Mouse (Mus musculus) forebrain, embryonic 14.5 days (tissue): ENCODE data around the gene Ggn. TPM values are rescaled to one million over a fixed set of nuclear protein-coding genes. Genes with fewer than 3 reads are reported as not detected.
A peak's percentile ranks its signal among the peaks of the same experiment; 100 is the strongest.

ENCODE experiments used
- ATAC-seq: fragments of 200-750 bp; cut with Nextera tagmentation; 2 replicates; pipeline ENCODE4 v1.8.0; 2017; ENCODE audit warnings: mild to moderate bottlenecking, moderate library complexity
- DNase-seq: peaks from one replicate; pipeline ENCODE4 v3.0.0-alpha.2; 2015; ENCODE audit warnings: low spot score
- H3K27ac ChIP-seq: fragments of 300-500 bp; sonication (generic); 2 replicates; pipeline ENCODE4 v1.5.1; 2014; ENCODE audit warnings: low read depth, mild to moderate bottlenecking, control low read depth, low read length, moderate library complexity
- H3K27me3 ChIP-seq: fragments of 300-500 bp; sonication (generic); replicated peaks from 2 replicates; pipeline ENCODE4 v1.6.1; 2014; ENCODE audit warnings: low read length, control low read depth, mixed read lengths; ENCODE audit not compliant: control insufficient read depth, insufficient read depth
- H3K36me3 ChIP-seq: fragments of 300-500 bp; sonication (generic); 2 replicates; pipeline ENCODE4 v1.6.1; 2014; ENCODE audit warnings: low read length, control low read depth; ENCODE audit not compliant: control insufficient read depth, insufficient read depth
- H3K4me1 ChIP-seq: fragments of 300-500 bp; sonication (generic); 2 replicates; pipeline ENCODE4 v1.6.1; 2014; ENCODE audit warnings: antibody characterized with exemption, low read length, control low read depth; ENCODE audit not compliant: control insufficient read depth, insufficient read depth
- H3K4me2 ChIP-seq: fragments of 300-500 bp; sonication (generic); 2 replicates; pipeline ENCODE4 v1.6.1; 2014; ENCODE audit warnings: mild to moderate bottlenecking, control low read depth, low read length
- H3K4me3 ChIP-seq: fragments of 300-500 bp; sonication (generic); 2 replicates; pipeline ENCODE4 v1.5.1; 2014; ENCODE audit warnings: low read depth, low read length, control low read depth
- H3K9ac ChIP-seq: fragments of 300-500 bp; sonication (generic); 2 replicates; pipeline ENCODE4 v1.6.1; 2014; ENCODE audit warnings: mild to moderate bottlenecking, low read length, control low read depth, moderate library complexity
- H3K9me3 ChIP-seq: fragments of 300-500 bp; sonication (generic); replicated peaks from 2 replicates; pipeline ENCODE4 v1.6.1; 2016; ENCODE audit warnings: low read length, control low read depth, mixed read lengths; ENCODE audit not compliant: control insufficient read depth
- WGBS: fragments of 180-500 bp; shearing (Covaris S2); extraction: QIAGEN DNeasy Blood & Tissue Kit; methylation state at CpG from one replicate; pipeline ENCODE4 v1.1.7; 2014; 5-methylcytosine and 5-hydroxymethylcytosine counted together
- polyA plus RNA-seq: library from polyadenylated mRNA; unstranded; fragments of >200 nt; fragmentation: Nextera tagmentation; extraction: Ambion mirVana; gene quantifications from 2 replicates; pipeline ENCODE4 v1.2.1, GENCODE M21; 2014

Gene Ggn
- polyA plus RNA-seq, 1 experiment from 2014 or later = 0.36 TPM

DNA sequence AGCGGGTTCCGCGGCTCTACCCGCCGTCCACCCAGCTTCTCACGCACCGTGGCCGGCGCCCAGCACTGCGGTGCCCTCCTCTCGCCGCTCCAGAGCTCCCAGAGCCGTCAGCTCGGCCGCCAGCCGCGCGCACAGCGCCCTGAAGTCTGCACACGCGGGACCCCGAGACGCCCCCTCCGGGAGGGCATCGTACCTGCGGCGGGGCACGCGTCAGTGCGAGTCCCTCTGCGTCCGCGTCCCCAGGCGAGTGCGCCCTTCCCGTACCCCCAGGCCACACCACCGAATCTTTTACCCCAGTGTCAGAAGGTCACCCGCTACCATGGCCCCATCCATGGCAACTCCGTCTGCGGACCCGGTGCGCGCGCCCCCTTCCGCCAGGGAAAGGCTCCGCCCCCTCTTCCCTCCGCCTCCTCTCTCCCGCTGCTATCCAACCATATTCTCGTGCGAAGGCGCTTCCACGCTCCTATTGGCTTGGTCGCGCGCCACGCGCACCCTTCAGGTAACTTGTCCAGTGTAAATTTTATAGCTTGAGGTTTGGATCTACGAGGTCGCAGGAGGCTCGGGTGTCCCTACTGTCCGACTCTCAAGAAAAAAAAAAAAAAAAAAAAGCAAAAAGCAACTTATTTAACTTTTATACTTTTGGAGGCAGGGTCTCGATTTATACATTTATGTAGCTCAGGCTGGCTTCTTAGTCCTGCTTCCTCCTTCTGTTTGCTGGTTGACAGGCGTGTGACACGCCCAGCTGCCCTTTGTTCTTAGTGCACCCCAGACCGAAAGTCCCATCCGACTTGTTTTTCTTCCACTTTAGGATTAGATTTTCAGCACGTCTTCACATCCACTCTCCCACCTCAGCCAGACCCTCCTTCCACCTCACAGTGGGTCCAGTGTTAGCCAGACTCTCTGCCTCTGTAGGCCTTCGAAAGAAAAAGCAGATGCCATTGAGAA is 13.9 kb upstream of the Ggn start, which contains the start of gene Fam98c:
Gene Fam98c, minus strand, starts transcription at position 397 of the 945 bp plus-strand sequence.
- Histone ChIP-seq H3K4me2 (peak within 1 kb of the TSS; percentile 92), H3K9me3 (no peaks in the 10 kb centered on the region), H3K36me3 (no peaks in the 10 kb centered on the region; the same call in 1 of the 2 replicates), H3K9ac (peak within 1 kb of the TSS; percentile 77), H3K27me3 (0 out of 2 replicates have a peak, but pooled peaks cover 7% of the 10 kb centered on the region), H3K4me1 (no peaks in the 10 kb centered on the region), H3K4me3 (peak within 1 kb of the TSS; percentile 76), H3K27ac (peak within 1 kb of the TSS; percentile 89)
- ATAC-seq (peak; percentile 88), DNase-seq (peak; percentile 87)
- WGBS = 4% methylated on average over 67 of the region's 68 CpGs

DNA sequence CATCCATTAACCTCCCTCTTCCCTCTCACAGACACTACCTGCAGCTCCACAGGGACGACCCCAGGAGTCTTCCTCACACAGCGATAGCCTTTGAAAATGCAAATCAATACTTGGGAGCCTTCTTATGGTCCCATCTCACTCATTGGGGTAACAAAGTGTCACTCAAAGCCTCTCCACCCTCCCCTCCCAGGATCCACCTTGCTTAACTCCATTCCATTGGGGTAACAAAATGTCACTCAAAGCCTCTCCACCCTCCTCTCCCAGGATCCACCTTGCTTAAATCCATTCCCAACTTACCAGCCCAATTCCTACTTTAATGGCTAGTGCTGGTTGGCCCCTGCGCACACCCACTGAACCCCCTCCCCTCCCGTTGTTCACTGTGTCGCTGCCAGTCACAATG is 11.7 kb upstream of the Ggn start:
- 0 out of 2 replicates have a peak, but pooled peaks cover 7% of the 10 kb centered on the region for H3K27me3 ChIP-seq
- H3K4me2 ChIP-seq = no peak overlapping the region
- H3K4me3 ChIP-seq = no peak overlapping the region
- 0% methylated on average over 5 of the region's 5 CpGs for WGBS
- ATAC-seq (no peak), DNase-seq (no peak)
- H3K36me3 ChIP-seq = peaks cover 9% of the 10 kb centered on the region
- H3K27ac ChIP-seq = no peak overlapping the region
- no peak overlapping the region for H3K9ac ChIP-seq
- no peaks in the 10 kb centered on the region for H3K4me1 ChIP-seq
- H3K9me3 ChIP-seq = no peaks in the 10 kb centered on the region

DNA sequence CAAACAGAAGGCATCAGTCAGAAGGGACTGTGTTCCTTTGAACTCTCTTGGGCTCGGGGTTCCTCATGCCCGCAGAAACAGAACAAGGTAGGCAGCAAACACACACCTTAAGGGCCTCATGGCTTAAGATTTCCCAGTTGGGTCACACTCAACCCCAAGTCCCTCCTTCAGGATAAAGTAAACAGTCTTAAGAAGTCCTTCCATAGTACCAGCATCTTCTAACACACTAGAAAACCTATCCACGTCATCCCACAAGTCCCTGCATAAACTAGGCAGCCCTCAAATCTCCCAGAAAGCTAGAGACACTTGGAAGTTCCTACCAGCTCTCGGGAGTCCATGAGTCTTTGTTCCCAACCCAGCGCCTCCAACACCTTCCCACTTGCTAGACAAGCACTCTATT is 7.7 kb upstream of the Ggn start:
- ATAC-seq = no peak
- WGBS = 84% methylated on average over 5 of the region's 5 CpGs

DNA sequence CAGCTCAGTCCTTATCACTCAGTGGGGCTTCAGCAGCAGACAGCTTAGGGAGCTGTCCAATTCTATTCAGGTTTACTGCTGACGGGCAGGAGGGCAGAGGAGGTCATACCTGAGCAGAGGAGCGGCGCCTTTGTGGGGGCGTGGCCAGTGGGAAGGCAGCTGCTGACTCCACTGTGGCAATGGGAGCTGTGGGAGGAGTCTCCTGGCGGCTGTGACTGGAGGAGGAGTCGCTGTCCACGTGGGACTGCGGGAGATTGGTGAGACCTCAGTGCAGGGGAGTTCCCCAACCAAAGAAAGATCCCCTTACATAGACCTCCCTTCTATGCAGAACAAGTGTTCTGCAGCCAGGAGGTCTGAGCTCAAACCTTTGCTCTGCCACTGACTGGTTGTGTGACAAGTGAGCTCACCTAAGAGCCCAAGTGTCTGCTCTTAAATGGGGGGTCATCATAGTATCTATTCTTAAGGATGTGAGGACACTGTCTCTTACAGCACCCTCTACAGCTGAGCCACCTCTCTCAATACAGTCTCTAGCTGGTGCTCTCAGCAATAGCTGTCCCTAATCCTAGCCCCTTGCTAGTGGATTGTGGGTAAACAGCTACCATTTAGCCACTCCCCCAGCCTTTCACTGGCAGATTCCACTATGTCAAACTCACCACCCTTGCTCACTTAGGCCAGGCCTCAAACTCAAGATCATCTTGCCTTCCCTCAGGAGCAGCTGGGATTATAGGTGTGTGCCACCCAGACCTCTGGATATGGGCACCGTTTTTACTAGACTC is 7.1 kb upstream of the Ggn start:
- Histone ChIP-seq H3K9me3 (no peaks in the 10 kb centered on the region), H3K4me2 (no peak overlapping the region), H3K4me1 (0 out of 2 replicates have a peak, but pooled peaks cover 3% of the 10 kb centered on the region), H3K27ac (no peak overlapping the region), H3K36me3 (peaks cover 19% of the 10 kb centered on the region), H3K4me3 (no peak overlapping the region), H3K27me3 (0 out of 2 replicates have a peak, but pooled peaks cover 7% of the 10 kb centered on the region), H3K9ac (no peak overlapping the region)
- DNase-seq (no peak), ATAC-seq (no peak)
- WGBS = 28% methylated on average over 9 of the region's 9 CpGs

More for the DNA sequence above, 7.7 kb upstream of the Ggn start:
- no peak overlapping the region for H3K27ac ChIP-seq
- H3K27me3 ChIP-seq = 0 out of 2 replicates have a peak, but pooled peaks cover 7% of the 10 kb centered on the region
- H3K4me2 ChIP-seq = no peak overlapping the region
- no peak for DNase-seq
- no peak overlapping the region for H3K4me3 ChIP-seq
- no peaks in the 10 kb centered on the region for H3K4me1 ChIP-seq
- no peak overlapping the region for H3K9ac ChIP-seq
- H3K36me3 ChIP-seq = peaks cover 19% of the 10 kb centered on the region
- H3K9me3 ChIP-seq = no peaks in the 10 kb centered on the region

DNA sequence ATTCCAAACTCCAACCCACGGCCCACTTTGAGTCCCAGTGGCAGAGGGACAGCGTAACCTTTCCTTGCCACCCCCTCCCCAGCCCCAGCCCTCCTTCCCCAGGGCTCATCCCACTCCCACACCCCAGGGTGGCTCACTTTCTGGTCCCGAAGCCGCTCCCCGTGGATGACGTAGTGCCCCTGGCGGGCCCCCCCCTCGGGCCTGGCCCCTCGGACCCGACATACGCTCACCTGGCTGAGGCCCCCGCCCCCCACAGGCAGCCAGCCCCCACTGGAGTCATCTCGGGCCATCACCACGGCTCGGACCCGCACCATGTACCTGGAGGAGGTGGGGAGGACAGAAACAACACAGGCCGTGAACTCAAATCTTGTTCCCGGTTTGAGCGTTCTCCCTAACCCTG is 2.4 kb upstream of the Ggn start:
- peaks cover 7% of the 10 kb centered on the region; the same call in 1 of the 2 replicates for H3K4me1 ChIP-seq
- peak overlapping the region; percentile 37; the same call in 1 of the 2 replicates for H3K9ac ChIP-seq
- H3K9me3 ChIP-seq = no peaks in the 10 kb centered on the region
- no peak for DNase-seq
- no peak for ATAC-seq
- H3K4me2 ChIP-seq = peak overlapping the region; percentile 75
- H3K36me3 ChIP-seq = peaks cover 12% of the 10 kb centered on the region; the same call in 1 of the 2 replicates
- H3K27ac ChIP-seq = no peak overlapping the region
- WGBS = 14% methylated on average over 19 of the region's 19 CpGs
- H3K27me3 ChIP-seq = peaks cover 16% of the 10 kb centered on the region
- peak overlapping the region; percentile 66 for H3K4me3 ChIP-seq

DNA sequence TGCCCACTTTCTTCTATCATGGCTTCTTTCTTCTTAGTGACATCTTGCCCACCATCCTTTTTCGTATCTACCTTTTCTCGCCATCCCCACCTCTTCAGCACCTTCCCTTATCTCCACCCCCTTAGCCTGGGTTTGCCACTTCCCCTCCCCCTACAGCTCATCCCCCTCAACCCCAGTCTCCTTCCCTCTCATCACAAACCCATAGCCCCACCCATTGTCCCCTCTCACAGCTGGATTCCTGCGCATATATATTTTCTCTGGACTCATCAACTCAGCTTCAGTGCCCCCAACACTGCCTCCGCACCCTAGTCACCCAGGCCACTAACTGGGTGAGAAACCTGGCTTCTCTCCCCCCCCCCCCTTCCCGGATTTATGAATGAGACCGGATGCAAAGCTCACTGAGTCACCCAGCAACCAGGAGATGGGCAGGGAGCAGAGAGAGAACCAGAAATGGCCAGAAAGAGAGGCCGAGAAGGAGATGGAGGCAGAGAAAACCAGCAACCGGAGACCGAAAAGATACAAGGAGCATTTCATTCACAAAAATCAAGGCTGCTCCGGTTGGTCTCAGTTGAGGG is 1.8 kb upstream of the Ggn start:
- Histone ChIP-seq H3K4me1 (peaks cover 7% of the 10 kb centered on the region; the same call in 1 of the 2 replicates), H3K9ac (peak overlapping the region; percentile 77; the same call in 1 of the 2 replicates), H3K4me3 (peak overlapping the region; percentile 66), H3K4me2 (peak overlapping the region; percentile 75), H3K27me3 (peaks cover 22% of the 10 kb centered on the region), H3K9me3 (no peaks in the 10 kb centered on the region), H3K36me3 (peaks cover 18% of the 10 kb centered on the region; the same call in 1 of the 2 replicates), H3K27ac (no peak overlapping the region)
- WGBS = 4% methylated on average over 10 of the region's 10 CpGs
- ATAC-seq (no peak), DNase-seq (no peak)

DNA sequence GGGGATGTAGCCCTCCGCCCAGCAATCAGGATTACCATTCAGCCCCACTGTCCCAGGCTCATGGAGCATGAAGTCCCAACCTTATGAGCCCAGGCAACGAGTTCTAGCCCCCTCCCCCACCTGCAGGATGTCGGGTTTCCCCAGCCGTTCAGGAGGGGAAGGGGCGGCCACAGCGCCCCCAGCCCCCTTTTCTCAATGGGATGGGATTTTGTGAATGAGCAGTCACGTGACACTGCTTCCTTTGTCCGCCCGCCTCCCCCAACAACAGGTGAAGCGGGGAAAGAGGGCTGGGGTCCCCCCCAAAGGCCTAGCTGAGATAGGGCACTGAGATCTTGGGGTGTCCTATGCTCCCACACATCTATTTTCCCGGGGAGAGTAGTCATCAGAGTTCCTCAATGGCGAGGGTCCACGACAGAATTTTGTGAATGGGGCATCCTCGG is 1.2 kb upstream of the Ggn start:
- peak; percentile 77 for DNase-seq
- peaks cover 21% of the 10 kb centered on the region for H3K36me3 ChIP-seq
- under 1% methylated on average over 14 of the region's 14 CpGs for WGBS
- peak overlapping the region; percentile 80 for H3K27ac ChIP-seq
- H3K9me3 ChIP-seq = no peaks in the 10 kb centered on the region
- H3K4me3 ChIP-seq = peak overlapping the region; percentile 66
- H3K9ac ChIP-seq = peak overlapping the region; percentile 77
- peak overlapping the region; percentile 75 for H3K4me2 ChIP-seq
- peaks cover 7% of the 10 kb centered on the region; the same call in 1 of the 2 replicates for H3K4me1 ChIP-seq
- peak; percentile 25 for ATAC-seq
- peaks cover 28% of the 10 kb centered on the region for H3K27me3 ChIP-seq
